Mouse (Mus musculus) hindbrain, embryonic 11.5 days (tissue): ENCODE data around the gene Bbs5. TPM values are rescaled to one million over a fixed set of nuclear protein-coding genes. Genes with fewer than 3 reads are reported as not detected.

Source experiments
- ATAC-seq: fragments of 200-750 bp; cut with Nextera tagmentation; 2 replicates; pipeline ENCODE4 v1.8.0; 2017; ENCODE audit warnings: mild to moderate bottlenecking, moderate TSS enrichment, moderate library complexity; ENCODE audit not compliant: low FRiP score
- DNase-seq: peaks from one replicate; pipeline ENCODE4 v3.0.0-alpha.2; 2015; ENCODE audit warnings: low spot score
- H3K27ac ChIP-seq: fragments of 300-500 bp; sonication (generic); 2 replicates; pipeline ENCODE4 v1.5.1; 2014; ENCODE audit warnings: mild to moderate bottlenecking, low read depth, low read length
- H3K27me3 ChIP-seq: fragments of 300-500 bp; sonication (generic); 2 replicates; pipeline ENCODE4 v1.6.1; 2014; ENCODE audit warnings: mild to moderate bottlenecking, low read length, moderate library complexity, mixed read lengths; ENCODE audit not compliant: control insufficient read depth, insufficient read depth
- H3K36me3 ChIP-seq: fragments of 300-500 bp; sonication (generic); 2 replicates; pipeline ENCODE4 v1.6.1; 2014; ENCODE audit warnings: mild to moderate bottlenecking, low read length, moderate library complexity, mixed read lengths; ENCODE audit not compliant: control insufficient read depth, insufficient read depth
- H3K4me1 ChIP-seq: fragments of 300-500 bp; sonication (generic); replicated peaks from 2 replicates; pipeline ENCODE4 v1.6.1; 2014; ENCODE audit warnings: low read length, mixed read lengths; ENCODE audit not compliant: control insufficient read depth, insufficient read depth
- H3K4me2 ChIP-seq: fragments of 300-500 bp; sonication (generic); replicated peaks from 2 replicates; pipeline ENCODE4 v1.6.1; 2014; ENCODE audit warnings: mild to moderate bottlenecking, low read depth, low read length
- H3K4me3 ChIP-seq: fragments of 300-500 bp; sonication (generic); 2 replicates; pipeline ENCODE4 v1.5.1; 2014; ENCODE audit warnings: low read depth, low read length
- H3K9ac ChIP-seq: fragments of 300-500 bp; sonication (generic); 2 replicates; pipeline ENCODE4 v1.6.1; 2014; ENCODE audit warnings: low read depth, low read length
- H3K9me3 ChIP-seq: fragments of 300-500 bp; sonication (generic); 2 replicates; pipeline ENCODE4 v1.6.1; 2016; ENCODE audit warnings: low read length; ENCODE audit not compliant: control insufficient read depth
- WGBS: fragments of 180-500 bp; shearing (Covaris S2); extraction: QIAGEN DNeasy Blood & Tissue Kit; methylation state at CpG from one replicate; pipeline ENCODE4 v1.1.7; 2014; 5-methylcytosine and 5-hydroxymethylcytosine counted together
- polyA plus RNA-seq: library from polyadenylated mRNA; unstranded; fragments of >200 nt; fragmentation: Nextera tagmentation; extraction: Ambion mirVana; gene quantifications from 2 replicates; pipeline ENCODE4 v1.2.1, GENCODE M21; 2014

Gene Bbs5
- polyA plus RNA-seq, 1 experiment from 2014 or later: 21.9 TPM

DNA sequence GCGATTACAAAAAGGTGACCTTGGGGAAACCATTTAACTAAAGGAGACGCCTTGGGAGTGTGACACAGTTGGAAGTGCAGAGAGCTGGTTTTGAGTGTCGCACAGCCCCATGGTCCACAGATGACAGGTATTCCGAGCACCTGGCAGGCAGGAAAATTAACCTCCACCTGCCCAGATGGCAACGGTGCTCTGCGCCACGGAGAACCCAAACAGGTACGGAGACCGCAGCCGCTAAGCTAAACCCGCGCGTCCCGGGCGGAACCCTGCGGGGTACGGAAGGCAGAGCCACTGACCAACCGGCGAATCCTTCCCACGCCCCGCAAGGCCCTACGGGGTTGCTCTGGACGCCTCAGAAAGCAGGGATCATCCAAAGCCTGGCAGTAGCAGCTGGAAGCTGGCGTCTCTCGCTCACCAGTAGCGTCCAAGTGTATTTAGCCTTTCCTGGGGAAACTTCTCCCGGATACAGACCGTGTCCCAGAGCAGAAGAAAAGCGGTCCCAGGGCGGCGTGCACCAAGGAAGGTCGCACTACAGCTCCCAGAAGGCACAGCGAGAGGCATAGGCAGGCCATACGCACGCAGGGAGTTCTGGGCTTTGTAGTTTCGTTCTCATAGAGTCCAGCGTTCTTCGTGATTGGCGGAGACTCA, 66.1 kb downstream of the Bbs5 start, which contains the start of gene Fastkd1:
Gene Fastkd1 (minus strand): TSS at position 536 of the 645 bp plus-strand sequence.
- Histone ChIP-seq H3K27me3 (no peaks in the 10 kb centered on the region), H3K4me2 (peak within 1 kb of the TSS; percentile 81), H3K27ac (no peak within 1 kb of the TSS), H3K36me3 (no peaks in the 10 kb centered on the region), H3K9me3 (no peaks in the 10 kb centered on the region), H3K9ac (peak within 1 kb of the TSS; percentile 81), H3K4me1 (no peaks in the 10 kb centered on the region), H3K4me3 (peak within 1 kb of the TSS; percentile 82)
- peak; percentile 99 for ATAC-seq
- peak; percentile 91 for DNase-seq
- under 1% methylated on average over 39 of the region's 39 CpGs for WGBS

DNA sequence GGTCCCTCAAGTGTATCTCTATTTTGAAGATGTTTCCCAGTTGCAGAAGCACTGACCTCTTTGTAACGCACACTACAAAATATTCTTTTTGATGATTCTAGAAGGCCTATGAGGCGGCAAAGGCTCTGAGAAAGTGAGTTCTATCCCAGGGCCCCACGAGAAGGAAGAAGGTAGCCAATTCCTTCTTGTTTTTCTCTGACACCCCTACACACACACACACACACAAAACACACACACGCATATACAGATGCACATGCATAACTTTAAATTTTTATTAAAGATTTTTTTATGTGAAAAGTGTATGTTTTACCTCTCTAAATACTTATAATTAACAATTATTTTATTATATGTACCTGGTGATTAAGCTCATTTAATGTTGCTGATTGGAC, 66.6 kb downstream of the Bbs5 start:
- Histone ChIP-seq H3K4me3 (peak overlapping the region; percentile 82; the same call in 1 of the 2 replicates), H3K27me3 (no peaks in the 10 kb centered on the region), H3K9ac (no peak overlapping the region; the same call in 1 of the 2 replicates), H3K4me2 (peak overlapping the region; percentile 30), H3K4me1 (no peaks in the 10 kb centered on the region), H3K9me3 (no peaks in the 10 kb centered on the region), H3K27ac (no peak overlapping the region), H3K36me3 (no peaks in the 10 kb centered on the region)
- DNase-seq: no peak
- ATAC-seq: peak; percentile 57
- WGBS: 40% methylated on average over 4 of the region's 4 CpGs

DNA sequence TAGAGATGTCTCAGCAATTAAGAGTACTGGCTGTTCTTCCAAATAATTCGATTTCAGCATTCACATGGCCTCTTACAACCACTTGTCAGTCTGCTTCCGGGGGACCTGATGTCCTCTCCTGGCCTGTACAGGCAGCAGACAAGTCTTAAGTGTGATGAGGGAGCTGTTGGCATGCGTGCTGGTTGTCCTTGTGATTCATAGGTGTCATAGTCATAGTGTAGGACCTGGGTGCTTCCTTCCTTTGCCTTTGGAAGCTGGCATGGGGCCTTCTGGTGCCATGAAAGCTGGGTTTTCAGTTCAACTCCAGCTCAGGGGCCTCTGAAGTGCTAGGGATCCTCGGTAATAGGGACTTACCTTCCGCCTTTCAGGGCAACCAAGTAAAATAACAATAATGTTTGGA, 67.2 kb downstream of the Bbs5 start:
- Histone ChIP-seq H3K27me3 (no peaks in the 10 kb centered on the region), H3K4me3 (no peak overlapping the region), H3K9ac (no peak overlapping the region), H3K27ac (no peak overlapping the region), H3K4me1 (no peaks in the 10 kb centered on the region), H3K4me2 (no peak overlapping the region), H3K36me3 (no peaks in the 10 kb centered on the region), H3K9me3 (no peaks in the 10 kb centered on the region)
- 84% methylated on average over 5 of the region's 5 CpGs for WGBS
- ATAC-seq: no peak
- no peak for DNase-seq

DNA sequence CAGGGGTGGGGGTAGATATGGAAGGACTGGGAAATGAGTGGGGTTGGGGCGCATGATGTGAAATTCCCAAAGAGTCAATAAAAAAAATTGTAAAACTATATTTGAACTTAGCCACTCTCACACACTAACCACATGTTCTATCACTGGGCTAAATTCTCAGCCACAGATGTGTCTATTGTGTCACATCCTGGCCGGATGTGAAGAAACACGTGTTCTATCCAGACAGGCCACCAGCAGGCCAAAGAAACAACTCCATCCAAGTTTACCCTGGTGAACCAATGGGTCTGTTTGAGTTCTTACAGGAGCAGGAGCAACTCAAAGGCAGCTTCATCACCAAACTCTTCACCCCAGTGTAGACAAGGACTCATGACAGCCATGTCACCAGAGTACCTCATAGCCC, 69.5 kb downstream of the Bbs5 start:
- 88% methylated on average over 3 of the region's 3 CpGs for WGBS
- Histone ChIP-seq H3K27ac (no peak overlapping the region), H3K4me1 (no peaks in the 10 kb centered on the region), H3K36me3 (no peaks in the 10 kb centered on the region), H3K4me2 (no peak overlapping the region), H3K4me3 (no peak overlapping the region), H3K9ac (no peak overlapping the region), H3K27me3 (no peaks in the 10 kb centered on the region), H3K9me3 (no peaks in the 10 kb centered on the region)
- no peak for DNase-seq
- ATAC-seq: no peak

Other genes starting within 250 kb of the Bbs5 start
- gene Lrp2, start 61.1 kb upstream of the Bbs5 start, polyA plus RNA-seq: 2.7 and 2.9 TPM in 2 replicates
- gene Klhl41, start 22.9 kb downstream of the Bbs5 start, polyA plus RNA-seq: 0.82 and 2.0 TPM in 2 replicates
- gene Fastkd1, start 66.3 kb downstream of the Bbs5 start, polyA plus RNA-seq: 19.5 and 20.3 TPM in 2 replicates
- gene Ppig, start 75.4 kb downstream of the Bbs5 start, polyA plus RNA-seq: 139 and 140 TPM in 2 replicates
- gene Ccdc173, start 142.4 kb downstream of the Bbs5 start, polyA plus RNA-seq: 4.2 and 5.8 TPM in 2 replicates
- 41.5 and 45.1 TPM in 2 replicates for gene Phospho2, start 142.5 kb downstream of the Bbs5 start, polyA plus RNA-seq
- gene Klhl23, start 174.8 kb downstream of the Bbs5 start, polyA plus RNA-seq: 29.1 and 39.0 TPM in 2 replicates
- 408 and 410 TPM in 2 replicates for gene Ssb, start 214.4 kb downstream of the Bbs5 start, polyA plus RNA-seq
- gene Mettl5, start 238.4 kb downstream of the Bbs5 start, polyA plus RNA-seq: 41.6 and 41.7 TPM in 2 replicates